Mouse (Mus musculus): Measurements from ENCODE around the gene Plcxd1.

GRCm38 (mm10) chr5:110104616-110105380 is 5.0 kb downstream of the Plcxd1 start:
- TF ChIP-seq CTCF (IDR thresholded peaks at IDR 0.05; ENCODE audit: low read depth) (no peak), EP300 (optimal IDR thresholded peaks at IDR 0.05) (no peak)
